Mouse (Mus musculus): ENCODE measurements around the gene Map2k6. TPM values are rescaled to one million over a fixed set of nuclear protein-coding genes. Genes with fewer than 3 reads are reported as not detected.

Gene Map2k6
- polyA plus RNA-seq, 1 experiment: 2.9 TPM

- H3ac ChIP-seq (ENCODE audit: control insufficient read depth, insufficient read length): no peak overlapping the region
- H3K79me2 ChIP-seq (ENCODE audit: control insufficient read depth, insufficient read depth): no peaks in the 10 kb centered on the region
- TF ChIP-seq SRF (IDR thresholded peaks at IDR 0.05; ENCODE audit: control insufficient read depth, insufficient read length, low read depth) (no peak), E2F4 (IDR thresholded peaks at IDR 0.05; ENCODE audit: insufficient read depth) (no peak), TCF12 (IDR thresholded peaks at IDR 0.05; ENCODE audit: insufficient read depth, poor library complexity, severe bottlenecking) (no peak), TCF3 (IDR thresholded peaks at IDR 0.05; ENCODE audit: insufficient read length, low read depth) (no peak)
- H3K4me3 ChIP-seq: no peak overlapping the region
- no peaks in the 10 kb centered on the region for H3K27me3 ChIP-seq (ENCODE audit: control insufficient read depth, insufficient read depth, insufficient read length)
- no peaks in the 10 kb centered on the region for H3K36me3 ChIP-seq (ENCODE audit: control insufficient read depth, insufficient read depth)
- no peak overlapping the region for H3K4me2 ChIP-seq (ENCODE audit: low read depth)
Measured at GRCm38 (mm10) chr11:110563801-110564200, 164.9 kb downstream of the Map2k6 start.

GRCm38 (mm10) chr11:110566307-110566706 lies 167.4 kb downstream of the Map2k6 start:
- Histone ChIP-seq H3K4me3 (no peak overlapping the region), H3K27me3 (ENCODE audit: control insufficient read depth, insufficient read depth, insufficient read length) (no peaks in the 10 kb centered on the region), H3K4me2 (ENCODE audit: low read depth) (no peak overlapping the region), H3K79me2 (ENCODE audit: control insufficient read depth, insufficient read depth) (no peaks in the 10 kb centered on the region), H3K36me3 (ENCODE audit: control insufficient read depth, insufficient read depth) (no peaks in the 10 kb centered on the region), H3ac (ENCODE audit: control insufficient read depth, insufficient read length) (no peak overlapping the region)
- no peak for TF ChIP-seq CEBPB (IDR thresholded peaks at IDR 0.05; ENCODE audit: insufficient read depth, poor library complexity, severe bottlenecking)

- no peak overlapping the region for H3K4me2 ChIP-seq (ENCODE audit: low read depth)
- H3K36me3 ChIP-seq (ENCODE audit: control insufficient read depth, insufficient read depth): no peaks in the 10 kb centered on the region
- no peak overlapping the region for H3K4me3 ChIP-seq
- H3K27me3 ChIP-seq (ENCODE audit: control insufficient read depth, insufficient read depth, insufficient read length): no peaks in the 10 kb centered on the region
- no peak overlapping the region for H3ac ChIP-seq (ENCODE audit: control insufficient read depth, insufficient read length)
- TF ChIP-seq CEBPB (IDR thresholded peaks at IDR 0.05; ENCODE audit: insufficient read depth, poor library complexity, severe bottlenecking) (no peak), SRF (IDR thresholded peaks at IDR 0.05; ENCODE audit: control insufficient read depth, insufficient read length, low read depth) (no peak), TCF12 (IDR thresholded peaks at IDR 0.05; ENCODE audit: insufficient read depth, poor library complexity, severe bottlenecking) (no peak), POLR2AphosphoS2 (IDR thresholded peaks at IDR 0.05; ENCODE audit: insufficient read length, low read depth) (no peak), TCF3 (IDR thresholded peaks at IDR 0.05; ENCODE audit: insufficient read length, low read depth) (no peak), POLR2A (IDR thresholded peaks at IDR 0.05; ENCODE audit: insufficient read length, low read depth) (no peak), REST (IDR thresholded peaks at IDR 0.05; ENCODE audit: insufficient read depth, insufficient read length) (no peak)
- no peaks in the 10 kb centered on the region for H3K79me2 ChIP-seq (ENCODE audit: control insufficient read depth, insufficient read depth)
Measured at GRCm38 (mm10) chr11:110572548-110572947, 173.6 kb downstream of the Map2k6 start.

Other genes with a start within 250 kb of the Map2k6 start
- 0.02 TPM for gene Abca9, start 230.9 kb upstream of the Map2k6 start, polyA plus RNA-seq (2012; fragmentation: generic; extraction: Trizol)
- gene Abca6, start 147.3 kb upstream of the Map2k6 start, polyA plus RNA-seq (2012; fragmentation: generic; extraction: Trizol): not detected
- gene Abca5, start 61.4 kb upstream of the Map2k6 start, polyA plus RNA-seq (2012; fragmentation: generic; extraction: Trizol): 2.9 TPM